Mouse (Mus musculus) forebrain, embryonic 15.5 days (tissue): ENCODE results near the gene Tcirg1. TPM values are rescaled to one million over a fixed set of nuclear protein-coding genes. Genes with fewer than 3 reads are reported as not detected.

Source experiments
- ATAC-seq: fragments of 200-750 bp; cut with Nextera tagmentation; replicated peaks from 2 replicates; pipeline ENCODE4 v1.8.0; 2017; ENCODE audit warnings: mild to moderate bottlenecking, moderate TSS enrichment, moderate library complexity
- H3K27ac ChIP-seq: fragments of 300-500 bp; sonication (generic); replicated peaks from 2 replicates; pipeline ENCODE4 v1.5.1; 2015; ENCODE audit warnings: mild to moderate bottlenecking, inconsistent platforms
- H3K27me3 ChIP-seq: fragments of 300-500 bp; sonication (generic); 2 replicates; pipeline ENCODE4 v1.6.1; 2015; ENCODE audit warnings: inconsistent platforms
- H3K36me3 ChIP-seq: fragments of 300-500 bp; sonication (generic); 2 replicates; pipeline ENCODE4 v1.6.1; 2015; ENCODE audit warnings: mild to moderate bottlenecking, inconsistent platforms
- H3K4me1 ChIP-seq: fragments of 300-500 bp; sonication (generic); 2 replicates; pipeline ENCODE4 v1.6.1; 2015; ENCODE audit warnings: inconsistent platforms
- H3K4me2 ChIP-seq: fragments of 300-500 bp; sonication (generic); replicated peaks from 2 replicates; pipeline ENCODE4 v1.6.1; 2015; ENCODE audit warnings: mild to moderate bottlenecking, inconsistent platforms
- H3K4me3 ChIP-seq: fragments of 300-500 bp; sonication (generic); 2 replicates; pipeline ENCODE4 v1.5.1; 2015; ENCODE audit warnings: mild to moderate bottlenecking, inconsistent platforms
- H3K9ac ChIP-seq: fragments of 300-500 bp; sonication (generic); replicated peaks from 2 replicates; pipeline ENCODE4 v1.6.1; 2015; ENCODE audit warnings: mild to moderate bottlenecking, inconsistent platforms
- H3K9me3 ChIP-seq: fragments of 300-500 bp; sonication (generic); 2 replicates; pipeline ENCODE4 v1.6.1; 2016; ENCODE audit warnings: inconsistent platforms
- WGBS: fragments of 180-500 bp; shearing (Covaris S2); methylation state at CpG from one replicate; pipeline ENCODE4 v1.1.7; 2015; ENCODE audit warnings: mixed read lengths; 5-methylcytosine and 5-hydroxymethylcytosine counted together
- polyA plus RNA-seq: library from polyadenylated mRNA; unstranded; fragments of >200 nt; fragmentation: Nextera tagmentation; extraction: Ambion mirVana; gene quantifications from 2 replicates; pipeline ENCODE4 v1.2.1, GENCODE M21; 2015

Gene Tcirg1
- polyA plus RNA-seq, 1 experiment from 2014 or later = 13.3 TPM

GRCm38 (mm10) chr19:3906326-3906725 is 607 bp downstream of the Tcirg1 start:
- peaks cover 12% of the 10 kb centered on the region for H3K4me1 ChIP-seq
- H3K4me2 ChIP-seq = peak overlapping the region; percentile 65
- 46% methylated on average over 10 of the region's 10 CpGs for WGBS
- H3K9me3 ChIP-seq = no peaks in the 10 kb centered on the region
- H3K4me3 ChIP-seq = peak overlapping the region; percentile 42
- no peak overlapping the region for H3K27ac ChIP-seq
- H3K36me3 ChIP-seq = peaks cover 14% of the 10 kb centered on the region
- H3K27me3 ChIP-seq = no peaks in the 10 kb centered on the region
- H3K9ac ChIP-seq = peak overlapping the region; percentile 41; the same call in 1 of the 2 replicates
- no peak for ATAC-seq

- Histone ChIP-seq H3K36me3 (peaks cover 14% of the 10 kb centered on the region), H3K4me2 (no peak overlapping the region), H3K4me3 (no peak overlapping the region), H3K27me3 (no peaks in the 10 kb centered on the region), H3K9ac (no peak overlapping the region), H3K4me1 (peaks cover 12% of the 10 kb centered on the region), H3K27ac (no peak overlapping the region), H3K9me3 (no peaks in the 10 kb centered on the region)
- no peak for ATAC-seq
- WGBS = 61% methylated on average over 6 of the region's 6 CpGs
Observed at GRCm38 (mm10) chr19:3905261-3905969, 1.5 kb downstream of the Tcirg1 start.

GRCm38 (mm10) chr19:3904363-3904675 is 2.6 kb downstream of the Tcirg1 start:
- ATAC-seq = no peak
- Histone ChIP-seq H3K36me3 (peaks cover 10% of the 10 kb centered on the region), H3K4me2 (no peak overlapping the region), H3K9ac (no peak overlapping the region), H3K4me3 (no peak overlapping the region), H3K27ac (no peak overlapping the region), H3K4me1 (peaks cover 12% of the 10 kb centered on the region), H3K9me3 (no peaks in the 10 kb centered on the region), H3K27me3 (no peaks in the 10 kb centered on the region)
- 64% methylated on average over 10 of the region's 10 CpGs for WGBS

GRCm38 (mm10) chr19:3903648-3904362 is 3.1 kb downstream of the Tcirg1 start:
- no peak overlapping the region for H3K9ac ChIP-seq
- no peak overlapping the region for H3K27ac ChIP-seq
- H3K36me3 ChIP-seq = peaks cover 6% of the 10 kb centered on the region
- no peak for ATAC-seq
- no peak overlapping the region for H3K4me3 ChIP-seq
- H3K27me3 ChIP-seq = no peaks in the 10 kb centered on the region
- H3K4me2 ChIP-seq = no peak overlapping the region
- no peaks in the 10 kb centered on the region for H3K9me3 ChIP-seq
- 65% methylated on average over 25 of the region's 25 CpGs for WGBS
- peaks cover 12% of the 10 kb centered on the region for H3K4me1 ChIP-seq

- WGBS = 77% methylated on average over 12 of the region's 12 CpGs
- H3K4me1 ChIP-seq = peaks cover 12% of the 10 kb centered on the region
- no peak overlapping the region for H3K27ac ChIP-seq
- H3K4me2 ChIP-seq = no peak overlapping the region
- no peaks in the 10 kb centered on the region for H3K27me3 ChIP-seq
- H3K4me3 ChIP-seq = no peak overlapping the region
- H3K9me3 ChIP-seq = no peaks in the 10 kb centered on the region
- H3K36me3 ChIP-seq = no peaks in the 10 kb centered on the region
- no peak overlapping the region for H3K9ac ChIP-seq
- no peak for ATAC-seq
Observed at GRCm38 (mm10) chr19:3902966-3903365, 4.0 kb downstream of the Tcirg1 start.

- H3K4me2 ChIP-seq = no peak overlapping the region
- H3K27ac ChIP-seq = no peak overlapping the region
- no peaks in the 10 kb centered on the region for H3K9me3 ChIP-seq
- no peak for ATAC-seq
- no peaks in the 10 kb centered on the region for H3K27me3 ChIP-seq
- H3K9ac ChIP-seq = no peak overlapping the region
- WGBS = 93% methylated on average over 4 of the region's 4 CpGs
- no peaks in the 10 kb centered on the region for H3K4me1 ChIP-seq
- peaks cover 13% of the 10 kb centered on the region for H3K36me3 ChIP-seq
- no peak overlapping the region for H3K4me3 ChIP-seq
Observed at GRCm38 (mm10) chr19:3899618-3900017, 7.3 kb downstream of the Tcirg1 start.

- no peak overlapping the region for H3K9ac ChIP-seq
- no peaks in the 10 kb centered on the region for H3K27me3 ChIP-seq
- no peak overlapping the region for H3K4me2 ChIP-seq
- H3K4me3 ChIP-seq = no peak overlapping the region
- no peaks in the 10 kb centered on the region for H3K4me1 ChIP-seq
- peaks cover 13% of the 10 kb centered on the region for H3K36me3 ChIP-seq
- no peaks in the 10 kb centered on the region for H3K9me3 ChIP-seq
- ATAC-seq = no peak
- H3K27ac ChIP-seq = no peak overlapping the region
- WGBS = 86% methylated on average over 7 of the region's 7 CpGs
Observed at GRCm38 (mm10) chr19:3898952-3899351, 8.0 kb downstream of the Tcirg1 start.

- no peaks in the 10 kb centered on the region for H3K4me1 ChIP-seq
- H3K36me3 ChIP-seq = peaks cover 27% of the 10 kb centered on the region
- WGBS = 94% methylated on average over 5 of the region's 5 CpGs
Observed at GRCm38 (mm10) chr19:3897557-3897956, 9.4 kb downstream of the Tcirg1 start.

GRCm38 (mm10) chr19:3896208-3896607 is 10.7 kb downstream of the Tcirg1 start:
- Histone ChIP-seq H3K9me3 (no peaks in the 10 kb centered on the region), H3K27me3 (no peaks in the 10 kb centered on the region), H3K9ac (no peak overlapping the region), H3K4me1 (no peaks in the 10 kb centered on the region), H3K27ac (no peak overlapping the region), H3K4me3 (no peak overlapping the region), H3K4me2 (no peak overlapping the region), H3K36me3 (peaks cover 37% of the 10 kb centered on the region)
- WGBS = 94% methylated on average over 10 of the region's 10 CpGs
- no peak for ATAC-seq

More at GRCm38 (mm10) chr19:3897557-3897956, 9.4 kb downstream of the Tcirg1 start:
- H3K4me3 ChIP-seq = no peak overlapping the region
- H3K9me3 ChIP-seq = no peaks in the 10 kb centered on the region
- no peak overlapping the region for H3K4me2 ChIP-seq
- H3K9ac ChIP-seq = no peak overlapping the region
- no peak for ATAC-seq
- H3K27me3 ChIP-seq = no peaks in the 10 kb centered on the region
- H3K27ac ChIP-seq = no peak overlapping the region

- 32% methylated on average over 3 of the region's 3 CpGs for WGBS
- ATAC-seq = peak; percentile 63
- no peaks in the 10 kb centered on the region for H3K4me1 ChIP-seq
- no peaks in the 10 kb centered on the region for H3K27me3 ChIP-seq
- peaks cover 40% of the 10 kb centered on the region for H3K36me3 ChIP-seq
- no peak overlapping the region for H3K4me2 ChIP-seq
- H3K9me3 ChIP-seq = no peaks in the 10 kb centered on the region
- no peak overlapping the region for H3K27ac ChIP-seq
- H3K4me3 ChIP-seq = no peak overlapping the region
- H3K9ac ChIP-seq = no peak overlapping the region
Observed at GRCm38 (mm10) chr19:3895171-3895631, 11.7 kb downstream of the Tcirg1 start.

GRCm38 (mm10) chr19:3894294-3894693 is 12.6 kb downstream of the Tcirg1 start:
- Histone ChIP-seq H3K27ac (no peak overlapping the region), H3K27me3 (no peaks in the 10 kb centered on the region), H3K9me3 (no peaks in the 10 kb centered on the region), H3K4me3 (no peak overlapping the region), H3K4me1 (no peaks in the 10 kb centered on the region), H3K9ac (no peak overlapping the region), H3K36me3 (peaks cover 47% of the 10 kb centered on the region), H3K4me2 (no peak overlapping the region)
- no peak for ATAC-seq
- 89% methylated on average over 2 of the region's 2 CpGs for WGBS

GRCm38 (mm10) chr19:3893545-3894116 is 13.3 kb downstream of the Tcirg1 start:
- no peak overlapping the region for H3K27ac ChIP-seq
- no peaks in the 10 kb centered on the region for H3K4me1 ChIP-seq
- H3K27me3 ChIP-seq = no peaks in the 10 kb centered on the region
- H3K4me3 ChIP-seq = no peak overlapping the region
- no peak overlapping the region for H3K4me2 ChIP-seq
- 92% methylated on average over 4 of the region's 4 CpGs for WGBS
- no peak overlapping the region for H3K9ac ChIP-seq
- no peak for ATAC-seq
- H3K9me3 ChIP-seq = no peaks in the 10 kb centered on the region
- H3K36me3 ChIP-seq = peaks cover 53% of the 10 kb centered on the region
